Mouse (Mus musculus): ENCODE results near the gene Mst1r. TPM values are rescaled to one million over a fixed set of nuclear protein-coding genes. Genes with fewer than 3 reads are reported as not detected.

The Mst1r gene
- not detected in 2 replicates for total RNA-seq (2012; rRNA removed)
- not detected in 2 replicates for total RNA-seq (2014; rRNA removed)
- polyA plus RNA-seq (2012; ENCODE audit: insufficient read length, low read depth), result not detected in 2 replicates

DNA sequence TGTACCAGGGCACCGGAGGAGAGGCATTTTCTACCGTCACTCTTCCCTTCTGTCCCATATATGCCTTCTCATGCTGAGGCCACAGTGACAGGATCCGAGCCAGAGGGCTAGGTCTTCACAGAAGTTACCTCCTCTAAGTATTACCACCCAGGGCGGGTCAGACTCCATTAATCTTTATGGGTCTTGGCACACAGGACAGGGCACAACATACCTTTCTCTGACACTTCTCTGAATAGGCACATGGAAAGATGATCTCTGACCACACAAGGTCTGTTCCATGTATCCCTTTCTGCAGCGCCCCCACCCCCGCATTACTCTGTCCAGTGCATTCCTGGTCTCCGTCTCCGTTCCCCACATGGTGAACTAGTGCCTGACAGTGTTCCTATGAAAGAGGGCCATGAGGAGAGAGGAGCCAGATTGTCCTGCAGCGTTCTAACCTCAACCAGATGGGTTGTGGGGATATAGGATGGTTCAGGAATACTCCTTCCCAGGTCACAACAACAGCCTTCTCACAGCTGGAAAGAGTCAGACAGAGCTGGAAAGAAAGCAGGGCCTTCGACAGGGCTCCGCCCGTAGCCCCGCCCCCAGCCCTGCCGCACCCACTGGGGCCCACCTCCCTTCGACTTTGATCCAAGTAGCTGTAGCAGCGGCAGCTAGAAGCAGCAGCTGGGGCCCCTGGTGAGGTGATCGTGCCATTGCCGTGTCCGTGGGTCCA lies at the start of gene Mst1r:
Gene Mst1r (plus strand): TSS at position 622 of the 715 bp plus-strand sequence.
- Histone ChIP-seq H3K4me1 (ENCODE audit: control insufficient read depth in 1 of 2, insufficient read depth in 2 of 2) (peaks cover 3 to 9% of the 10 kb centered on the region in 2 experiments; a peak in 2 of 4 replicates), H3K27ac (ENCODE audit: insufficient read depth, low read depth) (no peak within 1 kb of the TSS), H3K4me2 (ENCODE audit: insufficient read depth, low read depth, poor library complexity, severe bottlenecking) (peak within 1 kb of the TSS; percentile 39; the same call in 1 of the 2 replicates), H3K9ac (ENCODE audit: insufficient read depth, low read depth) (no peak within 1 kb of the TSS), H3K4me3 (replicated peaks in 1 of 3; ENCODE audit: low read depth in 2 of 3, low read length in 2 of 3, poor library complexity in 1 of 3) (no peak within 1 kb of the TSS), H3K79me2 (replicated peaks; ENCODE audit: control insufficient read depth, extremely low read depth, insufficient read depth, poor library complexity, severe bottlenecking) (no peaks in the 10 kb centered on the region), H3K36me3 (replicated peaks in 1 of 2; ENCODE audit: control insufficient read depth in 1 of 2, insufficient read depth in 1 of 2, low read length in 1 of 2) (peaks cover 18 to 23% of the 10 kb centered on the region in 2 experiments), H3K9me3 (replicated peaks; ENCODE audit: low read length) (no peaks in the 10 kb centered on the region), H3K27me3 (replicated peaks) (peaks cover 27% of the 10 kb centered on the region)
- no peak for DNase-seq (ENCODE audit: extremely low read depth)
- dilution Hi-C loops (cut with MboI; ENCODE audit: extremely low pct_ligation_motif_present, extremely low pct_unique_long_range_greater_than_20kb, low sequenced_read_pairs), result no loop called here
- in situ Hi-C loops (cut with MboI; ENCODE audit: low pct_ligation_motif_present, low pct_unique_long_range_greater_than_20kb, low sequenced_read_pairs), result no loop called here
- TF ChIP-seq TCF12 (IDR thresholded peaks at IDR 0.05; ENCODE audit: low read depth, low read length), result no peak
- no peak for TF ChIP-seq MYC (IDR thresholded peaks at IDR 0.05; ENCODE audit: low read depth, low read length)
- no peak for TF ChIP-seq KAT2A (IDR thresholded peaks at IDR 0.05; ENCODE audit: insufficient replicate concordance, low read length)
- TF ChIP-seq EP300 (IDR thresholded peaks at IDR 0.05; ENCODE audit: low read length), result no peak
- no peak for TF ChIP-seq RAD21 (IDR thresholded peaks at IDR 0.05; ENCODE audit: low read depth, low read length)
- TF ChIP-seq E2F4 (IDR thresholded peaks at IDR 0.05; ENCODE audit: insufficient replicate concordance, low read depth, low read length), result no peak
- TF ChIP-seq NRF1 (IDR thresholded peaks at IDR 0.05; ENCODE audit: low read depth, low read length), result no peak
- no peak for TF ChIP-seq CHD2 (IDR thresholded peaks at IDR 0.05; ENCODE audit: low read length)
- no peak for TF ChIP-seq USF1 (IDR thresholded peaks at IDR 0.05; ENCODE audit: low read depth, low read length)
- TF ChIP-seq ELF1 (IDR thresholded peaks at IDR 0.05; ENCODE audit: low read depth, low read length), result no peak
- no peak for TF ChIP-seq POLR2AphosphoS2 (IDR thresholded peaks at IDR 0.05; ENCODE audit: low read depth, low read length)
- TF ChIP-seq UBTF (IDR thresholded peaks at IDR 0.05; ENCODE audit: low read depth, low read length), result no peak
- no peak for TF ChIP-seq SMC3 (IDR thresholded peaks at IDR 0.05; ENCODE audit: low read depth, low read length)
- no peak for TF ChIP-seq ZMIZ1 (IDR thresholded peaks at IDR 0.05; ENCODE audit: low read depth, low read length)
- no peak for TF ChIP-seq GABPA (IDR thresholded peaks at IDR 0.05; ENCODE audit: insufficient replicate concordance, low read depth, low read length)
- TF ChIP-seq PAX5 (IDR thresholded peaks at IDR 0.05; ENCODE audit: low read length), result no peak
- TF ChIP-seq MXI1 (IDR thresholded peaks at IDR 0.05; ENCODE audit: low read depth, low read length), result no peak
- TF ChIP-seq CTCF (conservative IDR thresholded peaks at IDR 0.05 in 1 of 2, IDR thresholded peaks at IDR 0.05 in 1 of 2; ENCODE audit: low read depth in 2 of 2, low read length in 2 of 2), result no peak

DNA sequence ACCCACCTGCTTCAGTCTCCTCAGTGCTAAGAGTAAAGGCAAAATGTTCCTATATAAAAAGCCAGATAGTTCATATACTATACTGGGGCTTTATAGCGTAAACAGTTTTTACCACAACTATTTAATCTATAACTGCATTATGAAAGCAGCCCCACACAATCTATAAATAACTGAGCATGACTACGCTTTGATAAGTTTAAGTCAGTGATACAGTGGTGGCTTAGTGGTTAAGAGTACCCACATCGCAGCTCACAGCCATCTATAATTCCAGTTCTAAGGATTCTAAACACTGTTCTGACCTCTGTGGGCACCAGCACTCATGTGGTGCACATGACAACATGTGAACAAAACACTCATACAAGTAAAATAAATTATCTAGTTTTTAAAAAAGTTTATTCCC lies 48.3 kb upstream of the Mst1r start:
- in situ Hi-C loops (cut with MboI; ENCODE audit: low pct_ligation_motif_present, low pct_unique_long_range_greater_than_20kb, low sequenced_read_pairs) (no loop called here), dilution Hi-C loops (cut with MboI; ENCODE audit: extremely low pct_ligation_motif_present, extremely low pct_unique_long_range_greater_than_20kb, low sequenced_read_pairs) (no loop called here)
- H3K4me1 ChIP-seq (ENCODE audit: control insufficient read depth in 1 of 2, insufficient read depth in 2 of 2), result no peaks in the 10 kb centered on the region
- H3K4me2 ChIP-seq (ENCODE audit: insufficient read depth, low read depth, poor library complexity, severe bottlenecking), result no peak overlapping the region
- H3K27me3 ChIP-seq (replicated peaks), result no peaks in the 10 kb centered on the region
- H3K27ac ChIP-seq (ENCODE audit: insufficient read depth, low read depth), result no peak overlapping the region
- TF ChIP-seq CHD1 (IDR thresholded peaks at IDR 0.05; ENCODE audit: low read depth, low read length), result no peak
- H3K9me3 ChIP-seq (replicated peaks; ENCODE audit: low read length), result no peaks in the 10 kb centered on the region
- no peak overlapping the region for H3K4me3 ChIP-seq (replicated peaks in 1 of 3; ENCODE audit: low read depth in 2 of 3, low read length in 2 of 3, poor library complexity in 1 of 3)
- no peak for DNase-seq (ENCODE audit: extremely low read depth)
- no peak overlapping the region for H3K9ac ChIP-seq (ENCODE audit: insufficient read depth, low read depth)
- peaks cover 30% of the 10 kb centered on the region for H3K79me2 ChIP-seq (replicated peaks; ENCODE audit: control insufficient read depth, extremely low read depth, insufficient read depth, poor library complexity, severe bottlenecking)
- H3K36me3 ChIP-seq (replicated peaks in 1 of 2; ENCODE audit: control insufficient read depth in 1 of 2, insufficient read depth in 1 of 2, low read length in 1 of 2), result peaks cover 18 to 52% of the 10 kb centered on the region in 2 experiments
